Mouse (Mus musculus) CH12.LX (cell line): ENCODE measurements at regions not wholly inside any gene's neighbourhood (a gene's known extent, or its start where the extent isn't known, plus 50 kb on each side); places are given as distances from the start of the nearest gene placed in this dataset.

ENCODE experiments used
- DNase-seq: peaks from one replicate; pipeline ENCODE4 v3.0.0-alpha.2; 2013; ENCODE audit errors: extremely low read depth
- H3K27ac ChIP-seq: 2 replicates; pipeline ENCODE4 v1.5.1; 2012; ENCODE audit warnings: low read depth, mild to moderate bottlenecking, control low read depth, moderate library complexity; ENCODE audit not compliant: insufficient read depth
- H3K27me3 ChIP-seq: replicated peaks from 2 replicates; pipeline ENCODE3; 2012; ENCODE audit warnings: inconsistent platforms
- H3K36me3 ChIP-seq, 2 experiments: replicated peaks in 1 of 2; 2 replicates each; pipeline versions ENCODE3 to v1.6.1; 2012; ENCODE audit warnings: inconsistent platforms in 1 of 2, low read length in 1 of 2, mild to moderate bottlenecking in 1 of 2, mixed read lengths in 1 of 2, moderate library complexity in 1 of 2; ENCODE audit not compliant: control insufficient read depth in 1 of 2, insufficient read depth in 1 of 2
- H3K4me1 ChIP-seq, 2 experiments: 2 replicates each; pipeline ENCODE4 v1.6.1; 2012; ENCODE audit warnings: inconsistent platforms in 1 of 2, moderate library complexity in 1 of 2; ENCODE audit not compliant: insufficient read depth in 2 of 2, control insufficient read depth in 1 of 2
- H3K4me2 ChIP-seq: 2 replicates; pipeline ENCODE4 v1.6.1; 2012; ENCODE audit warnings: low read depth, mild to moderate bottlenecking, control low read depth; ENCODE audit not compliant: poor library complexity, insufficient read depth, severe bottlenecking
- H3K4me3 ChIP-seq, 3 experiments: fragments of 150-350 bp in 1 of 3; sonication (generic) in 1 of 3; replicated peaks in 1 of 3; 2 replicates each; pipeline versions ENCODE3 to v1.5.1; 2011 to 2012; ENCODE audit warnings: low read depth in 2 of 3, low read length in 2 of 3, mild to moderate bottlenecking in 2 of 3, moderate library complexity in 2 of 3, control low read depth in 1 of 3, improper control_type of control experiment in 1 of 3, inconsistent platforms in 1 of 3, mixed read lengths in 1 of 3; ENCODE audit not compliant: poor library complexity in 1 of 3
- H3K79me2 ChIP-seq: replicated peaks from 2 replicates; pipeline ENCODE4 v1.6.1; 2012; ENCODE audit warnings: mild to moderate bottlenecking, moderate library complexity; ENCODE audit not compliant: control insufficient read depth, poor library complexity, insufficient read depth, severe bottlenecking; ENCODE audit errors: extremely low read depth
- H3K9ac ChIP-seq: 2 replicates; pipeline ENCODE4 v1.6.1; 2012; ENCODE audit warnings: low read depth, mild to moderate bottlenecking, control low read depth, moderate library complexity; ENCODE audit not compliant: insufficient read depth
- H3K9me3 ChIP-seq: replicated peaks from 2 replicates; pipeline ENCODE3; 2012; ENCODE audit warnings: low read length, inconsistent platforms, mixed read lengths
- BHLHE40 ChIP-seq: IDR thresholded peaks from 2 replicates; pipeline ENCODE4 v1.6.1; 2011; ENCODE audit warnings: mild to moderate bottlenecking, low read depth, low read length, improper control_type of control experiment
- CHD1 ChIP-seq: IDR thresholded peaks from 2 replicates; pipeline ENCODE4 v1.6.1; 2012; ENCODE audit warnings: low read depth, low read length, improper control_type of control experiment, inconsistent platforms
- E2F4 ChIP-seq: IDR thresholded peaks from 2 replicates; pipeline ENCODE4 v1.6.1; 2011; ENCODE audit warnings: low read depth, low read length, improper control_type of control experiment; ENCODE audit not compliant: insufficient replicate concordance
- EP300 ChIP-seq: IDR thresholded peaks from 2 replicates; pipeline ENCODE4 v1.6.1; 2011; ENCODE audit warnings: low read length, improper control_type of control experiment
- ETS1 ChIP-seq: conservative IDR thresholded peaks from 2 replicates; pipeline ENCODE4 v1.6.1; 2012; ENCODE audit warnings: low read depth, mild to moderate bottlenecking, inconsistent platforms, low read length, improper control_type of control experiment, moderate library complexity
- GABPA ChIP-seq: IDR thresholded peaks from 2 replicates; pipeline ENCODE4 v1.6.1; 2012; ENCODE audit warnings: low read depth, low read length, improper control_type of control experiment, inconsistent platforms; ENCODE audit not compliant: insufficient replicate concordance
- HCFC1 ChIP-seq: IDR thresholded peaks from 2 replicates; pipeline ENCODE4 v1.6.1; 2012; ENCODE audit warnings: low read depth, mild to moderate bottlenecking, inconsistent platforms, low read length, improper control_type of control experiment
- IRF4 ChIP-seq: IDR thresholded peaks from 2 replicates; pipeline ENCODE4 v1.6.1; 2014; ENCODE audit warnings: low read depth, mild to moderate bottlenecking, inconsistent platforms, low read length, improper control_type of control experiment
- JUND ChIP-seq: conservative IDR thresholded peaks from 2 replicates; pipeline ENCODE4 v1.6.1; 2011; ENCODE audit warnings: low read depth, low read length, improper control_type of control experiment
- KAT2A ChIP-seq: IDR thresholded peaks from 2 replicates; pipeline ENCODE4 v1.6.1; 2012; ENCODE audit warnings: low read length, improper control_type of control experiment, inconsistent platforms; ENCODE audit not compliant: insufficient replicate concordance
- MAFK ChIP-seq: IDR thresholded peaks from 2 replicates; pipeline ENCODE4 v1.6.1; 2011; ENCODE audit warnings: low read length, improper control_type of control experiment; ENCODE audit not compliant: insufficient replicate concordance
- MAZ ChIP-seq: IDR thresholded peaks from 2 replicates; pipeline ENCODE4 v1.6.1; 2012; ENCODE audit warnings: low read depth, mild to moderate bottlenecking, inconsistent platforms, low read length, improper control_type of control experiment, moderate library complexity
- MXI1 ChIP-seq: IDR thresholded peaks from 2 replicates; pipeline ENCODE4 v1.6.1; 2011; ENCODE audit warnings: mild to moderate bottlenecking, low read depth, low read length, improper control_type of control experiment
- NELFE ChIP-seq: IDR thresholded peaks from 2 replicates; pipeline ENCODE4 v1.6.1; 2011; ENCODE audit warnings: low read depth, low read length, improper control_type of control experiment
- NRF1 ChIP-seq: IDR thresholded peaks from 2 replicates; pipeline ENCODE4 v1.6.1; 2014; ENCODE audit warnings: low read depth, mild to moderate bottlenecking, inconsistent platforms, low read length, improper control_type of control experiment, moderate library complexity
- PAX5 ChIP-seq: IDR thresholded peaks from 2 replicates; pipeline ENCODE4 v1.6.1; 2012; ENCODE audit warnings: low read length, inconsistent platforms, mixed read lengths
- POLR2A ChIP-seq: IDR thresholded peaks from 2 replicates; pipeline ENCODE4 v1.6.1; 2011; ENCODE audit warnings: low read depth, mild to moderate bottlenecking, improper control_type of control experiment, low read length
- POLR2AphosphoS2 ChIP-seq: IDR thresholded peaks from 2 replicates; pipeline ENCODE4 v1.6.1; 2011; ENCODE audit warnings: low read depth, low read length, improper control_type of control experiment
- RAD21 ChIP-seq: IDR thresholded peaks from 2 replicates; pipeline ENCODE4 v1.6.1; 2011; ENCODE audit warnings: low read depth, mild to moderate bottlenecking, low read length, improper control_type of control experiment, moderate library complexity
- SIN3A ChIP-seq: IDR thresholded peaks from 2 replicates; pipeline ENCODE4 v1.6.1; 2012; ENCODE audit warnings: low read length, improper control_type of control experiment, inconsistent platforms
- SMC3 ChIP-seq: IDR thresholded peaks from 2 replicates; pipeline ENCODE4 v1.6.1; 2011; ENCODE audit warnings: low read depth, low read length, improper control_type of control experiment
- TCF12 ChIP-seq: IDR thresholded peaks from 2 replicates; pipeline ENCODE4 v1.6.1; 2014; ENCODE audit warnings: low read depth, mild to moderate bottlenecking, inconsistent platforms, low read length, improper control_type of control experiment
- UBTF ChIP-seq: IDR thresholded peaks from 2 replicates; pipeline ENCODE4 v1.6.1; 2012; ENCODE audit warnings: low read depth, mild to moderate bottlenecking, inconsistent platforms, low read length, improper control_type of control experiment, moderate library complexity
- USF2 ChIP-seq: conservative IDR thresholded peaks from 2 replicates; pipeline ENCODE4 v1.6.1; 2011; ENCODE audit warnings: low read depth, low read length, improper control_type of control experiment
- ZKSCAN1 ChIP-seq: IDR thresholded peaks from 2 replicates; pipeline ENCODE4 v1.6.1; 2012; ENCODE audit warnings: low read depth, inconsistent platforms, low read length, improper control_type of control experiment, borderline replicate concordance
- ZMIZ1 ChIP-seq: IDR thresholded peaks from 2 replicates; pipeline ENCODE4 v1.6.1; 2012; ENCODE audit warnings: low read depth, mild to moderate bottlenecking, inconsistent platforms, low read length, improper control_type of control experiment
- dilution Hi-C: fragments of 300-500 bp; cut with MboI; formaldehyde crosslinking; loops from 2 replicates; pipeline ENCODE4 v1.14.3; 2020; ENCODE audit warnings: low sequenced_read_pairs; ENCODE audit not compliant: extremely low pct_unique_long_range_greater_than_20kb, extremely low pct_ligation_motif_present
- in situ Hi-C: fragments of 300-500 bp; cut with MboI; formaldehyde crosslinking; loops from 3 replicates; pipeline ENCODE4 v1.14.3; 2019; ENCODE audit warnings: low sequenced_read_pairs, low pct_ligation_motif_present, low pct_unique_long_range_greater_than_20kb, mixed read lengths

GRCm38 (mm10) chr19:56202481-56203130, 84.3 kb upstream of the Habp2 start:
- in situ Hi-C loops, result no loop called here
- Histone ChIP-seq H3K79me2 (no peaks in the 10 kb centered on the region), H3K27me3 (peaks cover 71% of the 10 kb centered on the region), H3K4me2 (no peak overlapping the region), H3K4me3 (no peak overlapping the region), H3K27ac (no peak overlapping the region), H3K9me3 (no peaks in the 10 kb centered on the region), H3K36me3 (no peaks in the 10 kb centered on the region), H3K4me1 (no peaks in the 10 kb centered on the region), H3K9ac (no peak overlapping the region)
- TF ChIP-seq POLR2A (no peak), EP300 (no peak), MXI1 (no peak), ZKSCAN1 (no peak), TCF12 (no peak), CHD1 (no peak), MAFK (no peak), SIN3A (no peak), BHLHE40 (no peak), PAX5 (no peak), GABPA (no peak)
- DNase-seq, result no peak
- dilution Hi-C loops, result no loop called here

- Histone ChIP-seq H3K36me3 (no peaks in the 10 kb centered on the region), H3K79me2 (no peaks in the 10 kb centered on the region), H3K9ac (no peak overlapping the region), H3K4me1 (no peaks in the 10 kb centered on the region), H3K9me3 (no peaks in the 10 kb centered on the region), H3K4me2 (no peak overlapping the region)
- in situ Hi-C loops, result no loop called here
- no peak for DNase-seq
- no peak for TF ChIP-seq JUND
- TF ChIP-seq IRF4, result no peak
- no peak for TF ChIP-seq NELFE
- TF ChIP-seq MXI1, result no peak
- no peak for TF ChIP-seq SMC3
- no peak for TF ChIP-seq EP300
- TF ChIP-seq MAZ, result no peak
- TF ChIP-seq CHD1, result no peak
- no peak for TF ChIP-seq E2F4
- TF ChIP-seq USF2, result no peak
- TF ChIP-seq RAD21, result no peak
- no peak for TF ChIP-seq HCFC1
- TF ChIP-seq BHLHE40, result no peak
- no peak for TF ChIP-seq NRF1
- TF ChIP-seq ETS1, result no peak
- no peak for TF ChIP-seq ZMIZ1
- no peak for TF ChIP-seq POLR2AphosphoS2
- no peak for TF ChIP-seq KAT2A
- TF ChIP-seq UBTF, result no peak
- TF ChIP-seq, all 38 proteins: peak for 0
- dilution Hi-C loops, result no loop called here
- no peak overlapping the region for H3K4me3 ChIP-seq
- H3K27me3 ChIP-seq, result peaks cover 78% of the 10 kb centered on the region
- no peak overlapping the region for H3K27ac ChIP-seq
Observed at GRCm38 (mm10) chr19:56218536-56218935, 68.4 kb upstream of the Habp2 start.
